Mouse (Mus musculus): Measurements from ENCODE around the gene Syn3. TPM values are rescaled to one million over a fixed set of nuclear protein-coding genes. Genes with fewer than 3 reads are reported as not detected.
"Not testable (repeated sequence)": the region's sequence is repeated elsewhere in the genome, so short reads cannot be mapped to it uniquely, and the experiment has no call there.

The Syn3 gene
- polyA plus RNA-seq (2012; rRNA removed) = 7.1 and 7.5 TPM in 2 replicates

- Histone ChIP-seq H3K27ac (ENCODE audit: insufficient read depth, low read length) (no peak within 1 kb of the TSS), H3K4me3 (ENCODE audit: insufficient read depth, low read length) (peak within 1 kb of the TSS; percentile 58), H3K4me1 (ENCODE audit: control insufficient read depth, insufficient read depth, low read length) (peaks cover 8% of the 10 kb centered on the region; the same call in 1 of the 2 replicates)
- TF ChIP-seq CTCF (IDR thresholded peaks at IDR 0.05; ENCODE audit: extremely low read depth, insufficient read depth, low read length) (peak; percentile 86), POLR2A (IDR thresholded peaks at IDR 0.05; ENCODE audit: extremely low read depth, insufficient read depth, low read length) (peak; percentile 86; the same call in 1 of the 2 replicates)
These were observed at the start of gene Syn3 for GRCm38 (mm10) chr10:86498673-86499391. TSS of gene Syn3 (minus strand) at chr10:86498896.

GRCm38 (mm10) chr10:86526357-86526874 is 27.7 kb upstream of the Syn3 start:
- H3K27ac ChIP-seq (ENCODE audit: insufficient read depth, low read length); H3K4me3 ChIP-seq (ENCODE audit: insufficient read depth, low read length); H3K4me1 ChIP-seq (ENCODE audit: control insufficient read depth, insufficient read depth, low read length): not testable (repeated sequence)

GRCm38 (mm10) chr10:86513801-86514200 is 15.1 kb upstream of the Syn3 start:
- no peaks in the 10 kb centered on the region for H3K4me1 ChIP-seq (ENCODE audit: control insufficient read depth, insufficient read depth, low read length)
- H3K4me3 ChIP-seq (ENCODE audit: insufficient read depth, low read length) = no peak overlapping the region
- H3K27ac ChIP-seq (ENCODE audit: insufficient read depth, low read length) = no peak overlapping the region
- TF ChIP-seq CTCF (IDR thresholded peaks at IDR 0.05; ENCODE audit: extremely low read depth, insufficient read depth, low read length) = no peak
- TF ChIP-seq POLR2A (IDR thresholded peaks at IDR 0.05; ENCODE audit: extremely low read depth, insufficient read depth, low read length) = no peak

- H3K4me3 ChIP-seq (ENCODE audit: insufficient read depth, low read length) = no peak overlapping the region
- no peaks in the 10 kb centered on the region for H3K4me1 ChIP-seq (ENCODE audit: control insufficient read depth, insufficient read depth, low read length)
- H3K27ac ChIP-seq (ENCODE audit: insufficient read depth, low read length) = no peak overlapping the region
- no peak for TF ChIP-seq POLR2A (IDR thresholded peaks at IDR 0.05; ENCODE audit: extremely low read depth, insufficient read depth, low read length)
- TF ChIP-seq CTCF (IDR thresholded peaks at IDR 0.05; ENCODE audit: extremely low read depth, insufficient read depth, low read length) = no peak
These were observed 12.2 kb upstream of the Syn3 start for GRCm38 (mm10) chr10:86510941-86511340.

- peaks cover 8% of the 10 kb centered on the region; the same call in 1 of the 2 replicates for H3K4me1 ChIP-seq (ENCODE audit: control insufficient read depth, insufficient read depth, low read length)
- TF ChIP-seq POLR2A (IDR thresholded peaks at IDR 0.05; ENCODE audit: extremely low read depth, insufficient read depth, low read length) (0 out of 2 replicates have a peak, but pooled peaks have one; percentile 11), CTCF (IDR thresholded peaks at IDR 0.05; ENCODE audit: extremely low read depth, insufficient read depth, low read length) (no peak)
- H3K27ac ChIP-seq (ENCODE audit: insufficient read depth, low read length) = 0 out of 2 replicates have a peak overlapping the region, but pooled peaks have one; percentile 21
- no peak overlapping the region for H3K4me3 ChIP-seq (ENCODE audit: insufficient read depth, low read length)
These were observed 3.4 kb upstream of the Syn3 start for GRCm38 (mm10) chr10:86502063-86502462.

GRCm38 (mm10) chr10:86498051-86498672 is 534 bp downstream of the Syn3 start:
- no peak for TF ChIP-seq CTCF (IDR thresholded peaks at IDR 0.05; ENCODE audit: extremely low read depth, insufficient read depth, low read length)
- TF ChIP-seq POLR2A (IDR thresholded peaks at IDR 0.05; ENCODE audit: extremely low read depth, insufficient read depth, low read length) = peak; percentile 38
- Histone ChIP-seq H3K27ac (ENCODE audit: insufficient read depth, low read length) (no peak overlapping the region), H3K4me3 (ENCODE audit: insufficient read depth, low read length) (peak overlapping the region; percentile 58), H3K4me1 (ENCODE audit: control insufficient read depth, insufficient read depth, low read length) (peaks cover 11% of the 10 kb centered on the region)

GRCm38 (mm10) chr10:86495851-86496250 is 2.8 kb downstream of the Syn3 start:
- TF ChIP-seq CTCF (IDR thresholded peaks at IDR 0.05; ENCODE audit: extremely low read depth, insufficient read depth, low read length) = no peak
- TF ChIP-seq POLR2A (IDR thresholded peaks at IDR 0.05; ENCODE audit: extremely low read depth, insufficient read depth, low read length) = no peak
- peaks cover 14% of the 10 kb centered on the region for H3K4me1 ChIP-seq (ENCODE audit: control insufficient read depth, insufficient read depth, low read length)
- no peak overlapping the region for H3K4me3 ChIP-seq (ENCODE audit: insufficient read depth, low read length)
- H3K27ac ChIP-seq (ENCODE audit: insufficient read depth, low read length) = no peak overlapping the region

GRCm38 (mm10) chr10:86493140-86493539 is 5.6 kb downstream of the Syn3 start:
- TF ChIP-seq POLR2A (IDR thresholded peaks at IDR 0.05; ENCODE audit: extremely low read depth, insufficient read depth, low read length) (no peak), CTCF (IDR thresholded peaks at IDR 0.05; ENCODE audit: extremely low read depth, insufficient read depth, low read length) (no peak)
- no peak overlapping the region for H3K4me3 ChIP-seq (ENCODE audit: insufficient read depth, low read length)
- H3K4me1 ChIP-seq (ENCODE audit: control insufficient read depth, insufficient read depth, low read length) = peaks cover 12% of the 10 kb centered on the region
- no peak overlapping the region for H3K27ac ChIP-seq (ENCODE audit: insufficient read depth, low read length)

- TF ChIP-seq POLR2A (IDR thresholded peaks at IDR 0.05; ENCODE audit: extremely low read depth, insufficient read depth, low read length) (no peak), CTCF (IDR thresholded peaks at IDR 0.05; ENCODE audit: extremely low read depth, insufficient read depth, low read length) (no peak)
- Histone ChIP-seq H3K4me3 (ENCODE audit: insufficient read depth, low read length) (peak overlapping the region; percentile 8; the same call in 1 of the 2 replicates), H3K27ac (ENCODE audit: insufficient read depth, low read length) (no peak overlapping the region), H3K4me1 (ENCODE audit: control insufficient read depth, insufficient read depth, low read length) (peaks cover 9% of the 10 kb centered on the region)
These were observed 6.4 kb downstream of the Syn3 start for GRCm38 (mm10) chr10:86492089-86492907.

Data from cortical plate, adult 2 months (tissue).